Mouse (Mus musculus) hindbrain, embryonic 11.5 days (tissue): Measurements from ENCODE around the gene Micu2. TPM values are rescaled to one million over a fixed set of nuclear protein-coding genes. Genes with fewer than 3 reads are reported as not detected.

Source experiments
- ATAC-seq: fragments of 200-750 bp; cut with Nextera tagmentation; 2 replicates; pipeline ENCODE4 v1.8.0; 2017; ENCODE audit warnings: mild to moderate bottlenecking, moderate TSS enrichment, moderate library complexity; ENCODE audit not compliant: low FRiP score
- DNase-seq: peaks from one replicate; pipeline ENCODE4 v3.0.0-alpha.2; 2015; ENCODE audit warnings: low spot score
- H3K27ac ChIP-seq: fragments of 300-500 bp; sonication (generic); 2 replicates; pipeline ENCODE4 v1.5.1; 2014; ENCODE audit warnings: mild to moderate bottlenecking, low read depth, low read length
- H3K27me3 ChIP-seq: fragments of 300-500 bp; sonication (generic); 2 replicates; pipeline ENCODE4 v1.6.1; 2014; ENCODE audit warnings: mild to moderate bottlenecking, low read length, moderate library complexity, mixed read lengths; ENCODE audit not compliant: control insufficient read depth, insufficient read depth
- H3K36me3 ChIP-seq: fragments of 300-500 bp; sonication (generic); 2 replicates; pipeline ENCODE4 v1.6.1; 2014; ENCODE audit warnings: mild to moderate bottlenecking, low read length, moderate library complexity, mixed read lengths; ENCODE audit not compliant: control insufficient read depth, insufficient read depth
- H3K4me1 ChIP-seq: fragments of 300-500 bp; sonication (generic); replicated peaks from 2 replicates; pipeline ENCODE4 v1.6.1; 2014; ENCODE audit warnings: low read length, mixed read lengths; ENCODE audit not compliant: control insufficient read depth, insufficient read depth
- H3K4me2 ChIP-seq: fragments of 300-500 bp; sonication (generic); replicated peaks from 2 replicates; pipeline ENCODE4 v1.6.1; 2014; ENCODE audit warnings: mild to moderate bottlenecking, low read depth, low read length
- H3K4me3 ChIP-seq: fragments of 300-500 bp; sonication (generic); 2 replicates; pipeline ENCODE4 v1.5.1; 2014; ENCODE audit warnings: low read depth, low read length
- H3K9ac ChIP-seq: fragments of 300-500 bp; sonication (generic); 2 replicates; pipeline ENCODE4 v1.6.1; 2014; ENCODE audit warnings: low read depth, low read length
- H3K9me3 ChIP-seq: fragments of 300-500 bp; sonication (generic); 2 replicates; pipeline ENCODE4 v1.6.1; 2016; ENCODE audit warnings: low read length; ENCODE audit not compliant: control insufficient read depth
- WGBS: fragments of 180-500 bp; shearing (Covaris S2); extraction: QIAGEN DNeasy Blood & Tissue Kit; methylation state at CpG from one replicate; pipeline ENCODE4 v1.1.7; 2014; 5-methylcytosine and 5-hydroxymethylcytosine counted together
- polyA plus RNA-seq: library from polyadenylated mRNA; unstranded; fragments of >200 nt; fragmentation: Nextera tagmentation; extraction: Ambion mirVana; gene quantifications from 2 replicates; pipeline ENCODE4 v1.2.1, GENCODE M21; 2014

Gene Micu2
- polyA plus RNA-seq, 1 experiment from 2014 or later: 45.1 TPM

DNA sequence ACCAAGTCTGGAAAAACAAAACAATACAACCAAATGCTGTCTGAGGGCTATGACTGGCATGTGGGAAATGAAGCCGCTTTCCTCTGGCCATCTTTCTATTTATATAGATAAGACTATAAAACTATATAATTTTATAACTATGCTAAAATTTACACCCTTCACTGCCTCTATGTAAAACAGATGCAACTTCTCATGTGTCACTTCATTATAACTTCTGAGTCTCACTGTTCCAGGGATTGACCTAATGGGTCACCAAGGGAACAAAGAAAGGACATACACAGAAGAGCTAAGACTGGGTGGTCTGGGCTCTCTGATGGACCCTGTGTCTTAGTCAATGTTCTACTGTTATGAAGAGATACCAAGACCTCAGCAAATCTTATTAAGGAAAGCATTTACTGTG lies 106.1 kb downstream of the Micu2 start:
- no peak overlapping the region for H3K4me3 ChIP-seq
- H3K4me1 ChIP-seq: no peaks in the 10 kb centered on the region; the same call in 1 of the 2 replicates
- ATAC-seq (no peak), DNase-seq (no peak)
- H3K4me2 ChIP-seq: no peak overlapping the region
- no peak overlapping the region for H3K9ac ChIP-seq
- H3K27me3 ChIP-seq: no peaks in the 10 kb centered on the region
- H3K9me3 ChIP-seq: no peaks in the 10 kb centered on the region
- WGBS: 100% methylated on average over 1 of the region's 1 CpGs
- no peak overlapping the region for H3K27ac ChIP-seq
- H3K36me3 ChIP-seq: no peaks in the 10 kb centered on the region

DNA sequence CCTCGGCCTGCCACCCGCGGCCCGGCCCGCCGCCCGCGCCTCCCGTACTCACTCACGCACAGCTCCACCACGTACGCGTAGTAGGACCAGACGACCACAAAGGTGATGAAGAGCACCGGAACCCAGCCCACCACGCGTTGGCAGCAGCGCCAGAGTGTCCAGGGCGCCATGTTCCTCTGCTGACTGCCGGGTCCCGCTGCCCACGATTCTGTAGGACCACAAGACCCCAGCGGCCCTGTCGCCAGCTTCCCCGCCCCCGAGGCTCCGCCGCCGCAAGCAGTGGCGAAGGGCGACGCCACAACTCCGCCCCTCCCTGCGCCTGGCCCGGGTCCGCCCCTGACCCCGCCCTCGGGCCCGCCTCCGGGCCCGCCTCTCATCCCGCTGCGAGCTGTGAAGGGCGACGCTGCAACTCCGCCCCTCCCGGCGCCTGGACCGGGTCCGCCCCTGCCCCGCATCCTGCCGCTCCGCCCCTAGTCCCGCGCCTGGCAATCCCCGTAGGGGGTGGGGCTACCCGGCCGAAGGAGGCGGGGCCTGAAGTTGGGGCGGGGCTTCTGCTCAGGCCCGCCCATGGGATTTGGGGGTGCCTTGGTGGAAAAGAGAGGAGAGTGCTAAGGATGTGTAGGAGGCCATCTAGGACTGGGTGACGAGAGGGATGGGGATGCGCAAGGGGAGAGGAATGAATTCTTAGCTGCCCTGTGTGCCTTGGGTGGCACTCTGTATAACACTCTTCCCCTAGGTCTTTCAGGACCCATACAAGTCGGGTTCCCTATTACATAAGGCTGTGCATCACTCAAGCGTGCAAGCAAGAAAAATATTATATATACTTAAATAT lies 108.8 kb downstream of the Micu2 start, which contains the start of gene Zdhhc20:
Zdhhc20 (minus strand) TSS at position 266 of the 832 bp plus-strand sequence.
- peak within 1 kb of the TSS; percentile 85 for H3K4me3 ChIP-seq
- peak; percentile 97 for DNase-seq
- H3K27me3 ChIP-seq: no peaks in the 10 kb centered on the region
- no peaks in the 10 kb centered on the region for H3K9me3 ChIP-seq
- ATAC-seq: peak; percentile 96
- H3K9ac ChIP-seq: peak within 1 kb of the TSS; percentile 84
- H3K27ac ChIP-seq: peak within 1 kb of the TSS; percentile 65
- 5% methylated on average over 49 of the region's 65 CpGs for WGBS
- no peaks in the 10 kb centered on the region; the same call in 1 of the 2 replicates for H3K4me1 ChIP-seq
- no peaks in the 10 kb centered on the region for H3K36me3 ChIP-seq
- H3K4me2 ChIP-seq: peak within 1 kb of the TSS; percentile 47

DNA sequence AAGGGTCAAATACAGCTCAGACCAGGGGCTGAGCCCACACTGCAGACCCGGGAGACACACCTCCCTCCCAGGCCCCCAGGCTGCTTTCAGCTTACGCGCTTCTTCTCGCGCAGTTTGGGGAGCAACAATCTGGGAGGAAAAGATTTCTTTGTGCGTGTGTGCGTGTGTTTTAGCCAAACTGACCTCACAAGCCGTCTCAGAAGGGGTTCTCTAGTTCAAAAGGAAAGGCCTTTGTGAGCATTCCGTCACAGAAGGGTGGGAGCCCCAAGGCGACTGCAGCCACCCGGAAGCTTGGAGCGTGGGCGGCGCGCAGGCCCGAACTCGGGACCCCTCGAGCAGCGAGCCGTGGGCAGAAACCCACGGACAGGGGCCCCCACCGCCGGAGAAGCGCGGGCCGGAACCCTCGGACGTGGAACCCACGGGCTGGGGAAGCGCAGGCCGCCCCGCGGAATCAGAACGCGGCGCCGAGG lies 109.5 kb downstream of the Micu2 start:
- ATAC-seq (peak; percentile 18), DNase-seq (peak; percentile 71)
- no peaks in the 10 kb centered on the region for H3K36me3 ChIP-seq
- H3K27me3 ChIP-seq: no peaks in the 10 kb centered on the region
- peak overlapping the region; percentile 84 for H3K9ac ChIP-seq
- under 1% methylated on average over 37 of the region's 37 CpGs for WGBS
- peak overlapping the region; percentile 65 for H3K27ac ChIP-seq
- no peaks in the 10 kb centered on the region; the same call in 1 of the 2 replicates for H3K4me1 ChIP-seq
- peak overlapping the region; percentile 47 for H3K4me2 ChIP-seq
- peak overlapping the region; percentile 85 for H3K4me3 ChIP-seq
- no peaks in the 10 kb centered on the region for H3K9me3 ChIP-seq

DNA sequence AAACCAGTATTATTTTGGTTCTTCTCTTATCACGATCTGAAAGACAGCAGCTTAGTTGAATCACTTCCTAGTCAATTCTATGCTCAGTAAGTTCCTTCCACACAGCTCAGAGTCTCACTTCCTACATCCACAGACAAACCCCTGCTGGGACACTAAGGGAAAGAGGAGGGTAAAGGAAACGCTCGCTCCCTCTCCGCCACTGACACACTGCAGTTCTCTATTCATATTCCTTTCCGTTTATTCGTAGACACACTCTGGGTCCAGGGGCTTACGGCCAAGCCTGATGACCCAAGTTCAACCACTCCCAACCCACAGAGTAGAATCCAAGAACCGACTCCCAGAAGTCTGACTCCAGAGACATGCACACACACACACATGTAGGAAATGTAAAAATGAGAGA lies 111.9 kb downstream of the Micu2 start:
- Histone ChIP-seq H3K4me1 (no peaks in the 10 kb centered on the region; the same call in 1 of the 2 replicates), H3K9ac (no peak overlapping the region), H3K4me3 (no peak overlapping the region), H3K4me2 (no peak overlapping the region), H3K27me3 (no peaks in the 10 kb centered on the region), H3K36me3 (no peaks in the 10 kb centered on the region), H3K9me3 (no peaks in the 10 kb centered on the region), H3K27ac (no peak overlapping the region)
- ATAC-seq: no peak
- WGBS: 83% methylated on average over 8 of the region's 8 CpGs
- no peak for DNase-seq

DNA sequence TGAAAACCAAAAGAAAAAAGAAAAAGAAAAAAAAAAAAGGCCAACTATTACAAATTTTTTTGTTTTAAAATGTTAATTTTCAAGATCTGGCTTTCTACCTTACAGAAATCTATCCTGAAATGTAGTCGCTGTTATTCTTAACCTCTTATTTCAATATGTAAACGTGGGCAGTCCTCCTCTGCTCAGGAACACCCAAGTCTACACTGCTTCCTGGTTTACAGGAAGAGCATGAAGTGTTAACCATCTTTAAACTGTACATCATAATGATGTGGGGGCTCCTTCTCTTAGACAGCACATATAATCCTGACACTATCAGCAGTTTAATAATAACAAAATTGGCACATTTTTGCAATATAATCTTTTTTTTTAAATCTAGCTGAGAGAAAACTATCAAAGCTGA lies 113.0 kb downstream of the Micu2 start:
- Histone ChIP-seq H3K9me3 (no peaks in the 10 kb centered on the region), H3K4me2 (no peak overlapping the region), H3K27me3 (no peaks in the 10 kb centered on the region), H3K4me3 (no peak overlapping the region), H3K36me3 (no peaks in the 10 kb centered on the region), H3K9ac (no peak overlapping the region), H3K4me1 (no peaks in the 10 kb centered on the region; the same call in 1 of the 2 replicates), H3K27ac (no peak overlapping the region)
- WGBS: 88% methylated on average over 2 of the region's 2 CpGs
- DNase-seq (no peak), ATAC-seq (no peak)

DNA sequence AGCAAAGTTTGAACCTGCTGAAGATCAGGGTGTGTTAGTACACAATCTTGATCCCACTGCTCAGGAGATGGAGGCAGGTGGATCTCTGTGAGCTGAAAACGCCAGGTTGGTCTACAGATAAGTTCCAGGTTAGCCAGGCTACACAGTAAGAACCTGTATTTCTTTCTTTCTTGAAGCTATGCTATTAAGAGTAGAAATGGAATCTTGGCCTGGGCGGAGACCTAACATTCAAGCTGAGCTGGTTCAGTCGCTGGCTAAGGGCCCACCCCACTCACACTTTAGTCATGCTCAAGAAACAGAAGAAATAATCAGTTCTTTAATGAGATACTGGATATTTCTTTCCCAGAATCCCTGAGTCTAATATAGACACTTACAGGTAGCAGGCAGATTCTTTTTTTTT lies 115.7 kb downstream of the Micu2 start:
- WGBS: 83% methylated on average over 3 of the region's 3 CpGs
- H3K27ac ChIP-seq: no peak overlapping the region
- H3K4me1 ChIP-seq: no peaks in the 10 kb centered on the region
- no peak overlapping the region for H3K4me3 ChIP-seq
- H3K27me3 ChIP-seq: no peaks in the 10 kb centered on the region
- no peaks in the 10 kb centered on the region for H3K9me3 ChIP-seq
- H3K9ac ChIP-seq: no peak overlapping the region
- no peaks in the 10 kb centered on the region for H3K36me3 ChIP-seq
- DNase-seq (no peak), ATAC-seq (no peak)
- no peak overlapping the region for H3K4me2 ChIP-seq

DNA sequence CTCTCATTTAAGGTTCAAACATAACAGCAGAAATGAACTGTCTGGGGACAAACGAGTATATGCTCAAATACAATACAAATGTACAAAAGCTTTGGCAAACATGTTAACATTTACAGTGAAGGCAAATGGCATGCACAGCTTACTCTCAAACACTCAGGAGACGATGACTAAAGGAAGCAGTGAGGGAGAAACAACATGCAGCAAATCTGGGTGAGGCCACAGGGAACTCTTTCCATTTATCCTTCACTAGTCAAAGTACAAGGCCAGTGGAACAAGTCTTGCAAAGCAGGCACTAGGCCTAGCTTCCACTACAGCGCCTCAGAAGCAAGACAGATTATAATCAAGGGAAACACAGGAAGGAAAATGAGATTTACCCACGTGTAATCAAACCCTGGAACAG lies 116.3 kb downstream of the Micu2 start:
- WGBS: 81% methylated on average over 4 of the region's 4 CpGs
- Histone ChIP-seq H3K9ac (no peak overlapping the region), H3K36me3 (no peaks in the 10 kb centered on the region), H3K4me3 (no peak overlapping the region), H3K27ac (no peak overlapping the region), H3K9me3 (no peaks in the 10 kb centered on the region), H3K4me1 (no peaks in the 10 kb centered on the region), H3K4me2 (no peak overlapping the region), H3K27me3 (no peaks in the 10 kb centered on the region)
- no peak for DNase-seq
- ATAC-seq: no peak

DNA sequence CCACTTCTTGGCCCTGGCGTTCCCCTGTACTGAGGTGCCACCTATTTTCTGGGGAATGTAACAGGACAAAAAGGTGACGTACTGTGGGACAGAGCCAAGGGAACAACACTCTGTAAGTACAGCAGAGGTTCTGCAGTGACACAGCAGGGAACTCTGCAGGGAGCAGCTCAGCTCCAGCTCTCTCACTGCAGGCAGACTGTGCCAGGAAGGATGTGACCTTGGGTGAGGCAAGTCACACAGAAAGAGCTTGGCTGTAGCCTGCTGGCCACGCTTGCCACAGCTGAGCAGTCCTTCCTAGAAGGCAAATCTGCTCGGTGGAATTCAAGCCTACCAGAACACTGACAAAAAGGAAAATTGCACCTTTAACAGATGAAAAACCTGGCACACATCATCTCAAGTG lies 117.3 kb downstream of the Micu2 start:
- no peak overlapping the region for H3K4me3 ChIP-seq
- H3K36me3 ChIP-seq: no peaks in the 10 kb centered on the region
- H3K27me3 ChIP-seq: no peaks in the 10 kb centered on the region
- H3K9me3 ChIP-seq: no peaks in the 10 kb centered on the region
- no peaks in the 10 kb centered on the region for H3K4me1 ChIP-seq
- H3K4me2 ChIP-seq: no peak overlapping the region
- H3K9ac ChIP-seq: no peak overlapping the region
- H3K27ac ChIP-seq: no peak overlapping the region
- ATAC-seq (no peak), DNase-seq (no peak)
- WGBS: 48% methylated on average over 4 of the region's 4 CpGs

DNA sequence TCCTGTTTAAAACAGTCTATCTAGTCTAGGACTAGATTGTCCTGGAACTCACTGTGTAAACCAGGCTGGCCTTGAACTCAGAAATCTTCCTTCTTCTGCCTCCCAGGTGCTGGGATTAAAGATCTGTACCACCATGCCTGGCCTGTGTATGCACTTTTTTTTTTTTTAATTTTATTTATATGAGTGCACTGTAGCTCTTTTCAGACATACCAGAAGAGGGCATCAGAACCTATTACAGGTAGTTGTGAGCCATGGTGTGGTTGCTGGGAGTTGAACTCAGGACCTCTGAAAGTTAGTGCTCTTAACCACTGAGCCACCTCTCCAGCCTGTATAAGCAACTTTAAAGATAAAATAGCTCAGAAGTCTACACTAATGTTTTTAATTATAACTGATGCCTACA lies 118.0 kb downstream of the Micu2 start:
- Histone ChIP-seq H3K4me1 (no peaks in the 10 kb centered on the region), H3K9ac (no peak overlapping the region), H3K9me3 (no peaks in the 10 kb centered on the region), H3K36me3 (no peaks in the 10 kb centered on the region), H3K27ac (no peak overlapping the region), H3K27me3 (no peaks in the 10 kb centered on the region), H3K4me3 (no peak overlapping the region), H3K4me2 (no peak overlapping the region)
- ATAC-seq (no peak), DNase-seq (no peak)
